Mouse (Mus musculus) CH12.LX (cell line): ENCODE measurements around the gene Mindy3. TPM values are rescaled to one million over a fixed set of nuclear protein-coding genes. Genes with fewer than 3 reads are reported as not detected.
A peak's percentile ranks its signal among the peaks of the same experiment; 100 is the strongest.

Experiments
- DNase-seq: peaks from one replicate; pipeline ENCODE4 v3.0.0-alpha.2; 2013; ENCODE audit errors: extremely low read depth
- H3K27ac ChIP-seq: 2 replicates; pipeline ENCODE4 v1.5.1; 2012; ENCODE audit warnings: low read depth, mild to moderate bottlenecking, control low read depth, moderate library complexity; ENCODE audit not compliant: insufficient read depth
- H3K27me3 ChIP-seq: replicated peaks from 2 replicates; pipeline ENCODE3; 2012; ENCODE audit warnings: inconsistent platforms
- H3K36me3 ChIP-seq, 2 experiments: replicated peaks in 1 of 2; 2 replicates each; pipeline versions ENCODE3 to v1.6.1; 2012; ENCODE audit warnings: inconsistent platforms in 1 of 2, low read length in 1 of 2, mild to moderate bottlenecking in 1 of 2, mixed read lengths in 1 of 2, moderate library complexity in 1 of 2; ENCODE audit not compliant: control insufficient read depth in 1 of 2, insufficient read depth in 1 of 2
- H3K4me1 ChIP-seq, 2 experiments: 2 replicates each; pipeline ENCODE4 v1.6.1; 2012; ENCODE audit warnings: inconsistent platforms in 1 of 2, moderate library complexity in 1 of 2; ENCODE audit not compliant: insufficient read depth in 2 of 2, control insufficient read depth in 1 of 2
- H3K4me2 ChIP-seq: 2 replicates; pipeline ENCODE4 v1.6.1; 2012; ENCODE audit warnings: low read depth, mild to moderate bottlenecking, control low read depth; ENCODE audit not compliant: poor library complexity, insufficient read depth, severe bottlenecking
- H3K4me3 ChIP-seq, 3 experiments: fragments of 150-350 bp in 1 of 3; sonication (generic) in 1 of 3; replicated peaks in 1 of 3; 2 replicates each; pipeline versions ENCODE3 to v1.5.1; 2011 to 2012; ENCODE audit warnings: low read depth in 2 of 3, low read length in 2 of 3, mild to moderate bottlenecking in 2 of 3, moderate library complexity in 2 of 3, control low read depth in 1 of 3, improper control_type of control experiment in 1 of 3, inconsistent platforms in 1 of 3, mixed read lengths in 1 of 3; ENCODE audit not compliant: poor library complexity in 1 of 3
- H3K79me2 ChIP-seq: replicated peaks from 2 replicates; pipeline ENCODE4 v1.6.1; 2012; ENCODE audit warnings: mild to moderate bottlenecking, moderate library complexity; ENCODE audit not compliant: control insufficient read depth, poor library complexity, insufficient read depth, severe bottlenecking; ENCODE audit errors: extremely low read depth
- H3K9ac ChIP-seq: 2 replicates; pipeline ENCODE4 v1.6.1; 2012; ENCODE audit warnings: low read depth, mild to moderate bottlenecking, control low read depth, moderate library complexity; ENCODE audit not compliant: insufficient read depth
- H3K9me3 ChIP-seq: replicated peaks from 2 replicates; pipeline ENCODE3; 2012; ENCODE audit warnings: low read length, inconsistent platforms, mixed read lengths
- CHD1 ChIP-seq: IDR thresholded peaks from 2 replicates; pipeline ENCODE4 v1.6.1; 2012; ENCODE audit warnings: low read depth, low read length, improper control_type of control experiment, inconsistent platforms
- ELF1 ChIP-seq: IDR thresholded peaks from 2 replicates; pipeline ENCODE4 v1.6.1; 2014; ENCODE audit warnings: low read depth, mild to moderate bottlenecking, inconsistent platforms, low read length, improper control_type of control experiment
- EP300 ChIP-seq: IDR thresholded peaks from 2 replicates; pipeline ENCODE4 v1.6.1; 2011; ENCODE audit warnings: low read length, improper control_type of control experiment
- ETS1 ChIP-seq: conservative IDR thresholded peaks from 2 replicates; pipeline ENCODE4 v1.6.1; 2012; ENCODE audit warnings: low read depth, mild to moderate bottlenecking, inconsistent platforms, low read length, improper control_type of control experiment, moderate library complexity
- GABPA ChIP-seq: IDR thresholded peaks from 2 replicates; pipeline ENCODE4 v1.6.1; 2012; ENCODE audit warnings: low read depth, low read length, improper control_type of control experiment, inconsistent platforms; ENCODE audit not compliant: insufficient replicate concordance
- HCFC1 ChIP-seq: IDR thresholded peaks from 2 replicates; pipeline ENCODE4 v1.6.1; 2012; ENCODE audit warnings: low read depth, mild to moderate bottlenecking, inconsistent platforms, low read length, improper control_type of control experiment
- IRF4 ChIP-seq: IDR thresholded peaks from 2 replicates; pipeline ENCODE4 v1.6.1; 2014; ENCODE audit warnings: low read depth, mild to moderate bottlenecking, inconsistent platforms, low read length, improper control_type of control experiment
- JUN ChIP-seq: IDR thresholded peaks from 2 replicates; pipeline ENCODE4 v1.6.1; 2011; ENCODE audit warnings: low read depth, mild to moderate bottlenecking, low read length, improper control_type of control experiment, moderate library complexity; ENCODE audit not compliant: insufficient read depth
- MAFK ChIP-seq: IDR thresholded peaks from 2 replicates; pipeline ENCODE4 v1.6.1; 2011; ENCODE audit warnings: low read length, improper control_type of control experiment; ENCODE audit not compliant: insufficient replicate concordance
- MAZ ChIP-seq: IDR thresholded peaks from 2 replicates; pipeline ENCODE4 v1.6.1; 2012; ENCODE audit warnings: low read depth, mild to moderate bottlenecking, inconsistent platforms, low read length, improper control_type of control experiment, moderate library complexity
- MXI1 ChIP-seq: IDR thresholded peaks from 2 replicates; pipeline ENCODE4 v1.6.1; 2011; ENCODE audit warnings: mild to moderate bottlenecking, low read depth, low read length, improper control_type of control experiment
- NELFE ChIP-seq: IDR thresholded peaks from 2 replicates; pipeline ENCODE4 v1.6.1; 2011; ENCODE audit warnings: low read depth, low read length, improper control_type of control experiment
- NRF1 ChIP-seq: IDR thresholded peaks from 2 replicates; pipeline ENCODE4 v1.6.1; 2014; ENCODE audit warnings: low read depth, mild to moderate bottlenecking, inconsistent platforms, low read length, improper control_type of control experiment, moderate library complexity
- RAD21 ChIP-seq: IDR thresholded peaks from 2 replicates; pipeline ENCODE4 v1.6.1; 2011; ENCODE audit warnings: low read depth, mild to moderate bottlenecking, low read length, improper control_type of control experiment, moderate library complexity
- RCOR1 ChIP-seq: conservative IDR thresholded peaks from 2 replicates; pipeline ENCODE4 v1.6.1; 2012; ENCODE audit warnings: low read depth, mild to moderate bottlenecking, inconsistent platforms, low read length, improper control_type of control experiment
- SMC3 ChIP-seq: IDR thresholded peaks from 2 replicates; pipeline ENCODE4 v1.6.1; 2011; ENCODE audit warnings: low read depth, low read length, improper control_type of control experiment
- TBP ChIP-seq: conservative IDR thresholded peaks from 2 replicates; pipeline ENCODE4 v1.6.1; 2011; ENCODE audit warnings: low read depth, low read length, improper control_type of control experiment
- USF1 ChIP-seq: IDR thresholded peaks from 2 replicates; pipeline ENCODE4 v1.6.1; 2014; ENCODE audit warnings: low read depth, mild to moderate bottlenecking, inconsistent platforms, low read length, improper control_type of control experiment
- ZKSCAN1 ChIP-seq: IDR thresholded peaks from 2 replicates; pipeline ENCODE4 v1.6.1; 2012; ENCODE audit warnings: low read depth, inconsistent platforms, low read length, improper control_type of control experiment, borderline replicate concordance
- ZMIZ1 ChIP-seq: IDR thresholded peaks from 2 replicates; pipeline ENCODE4 v1.6.1; 2012; ENCODE audit warnings: low read depth, mild to moderate bottlenecking, inconsistent platforms, low read length, improper control_type of control experiment
- ZNF384 ChIP-seq: IDR thresholded peaks from 2 replicates; pipeline ENCODE4 v1.6.1; 2012; ENCODE audit warnings: low read depth, low read length, improper control_type of control experiment, inconsistent platforms
- dilution Hi-C: fragments of 300-500 bp; cut with MboI; formaldehyde crosslinking; loops from 2 replicates; pipeline ENCODE4 v1.14.3; 2020; ENCODE audit warnings: low sequenced_read_pairs; ENCODE audit not compliant: extremely low pct_unique_long_range_greater_than_20kb, extremely low pct_ligation_motif_present
- in situ Hi-C: fragments of 300-500 bp; cut with MboI; formaldehyde crosslinking; loops from 3 replicates; pipeline ENCODE4 v1.14.3; 2019; ENCODE audit warnings: low sequenced_read_pairs, low pct_ligation_motif_present, low pct_unique_long_range_greater_than_20kb, mixed read lengths
- polyA plus RNA-seq: library from polyadenylated mRNA; unstranded; fragments of >175 nt; gene quantifications from 2 replicates; pipeline ENCODE4 v1.2.1, GENCODE M21; 2012; ENCODE audit warnings: low read depth; ENCODE audit not compliant: insufficient read length
- total RNA-seq, 2 experiments: library from RNA; depleted of rRNA; stranded (reverse); fragments of 300-350 nt in 1 of 2; fragments of >200 nt in 1 of 2; gene quantifications; 2 replicates each; pipeline ENCODE4 v1.2.3; 2012 to 2014

The Mindy3 gene
- total and polyA plus RNA-seq, 3 experiments: 20.7 to 43.7 (median 33.8) TPM

GRCm38 (mm10) chr2:12318036-12318435 is 101.2 kb downstream of the Mindy3 start:
- H3K4me2 ChIP-seq: no peak overlapping the region
- H3K27me3 ChIP-seq: no peaks in the 10 kb centered on the region
- in situ Hi-C loops (loop anchor here (25.0 kb wide), 1 partner anchor 306 kb away; no protein-coding TSS in a partner anchor), dilution Hi-C loops (no loop called here)
- H3K9me3 ChIP-seq: no peaks in the 10 kb centered on the region
- H3K4me1 ChIP-seq: peaks cover 0 to 35% of the 10 kb centered on the region in 2 experiments; a peak in 3 of 4 replicates
- no peak overlapping the region for H3K4me3 ChIP-seq
- no peaks in the 10 kb centered on the region for H3K79me2 ChIP-seq
- TF ChIP-seq ZKSCAN1: no peak
- TF ChIP-seq ELF1: no peak
- no peak for TF ChIP-seq HCFC1
- no peak for TF ChIP-seq SMC3
- no peak for TF ChIP-seq MAZ
- TF ChIP-seq RAD21: no peak
- TF ChIP-seq RCOR1: no peak
- TF ChIP-seq NRF1: no peak
- no peak for TF ChIP-seq ZNF384
- TF ChIP-seq MAFK: no peak
- TF ChIP-seq ETS1: no peak
- no peak for TF ChIP-seq IRF4
- no peak for TF ChIP-seq TBP
- TF ChIP-seq GABPA: no peak
- TF ChIP-seq CHD1: no peak
- no peak for TF ChIP-seq USF1
- no peak for TF ChIP-seq JUN
- TF ChIP-seq ZMIZ1: no peak
- TF ChIP-seq NELFE: no peak
- no peak for DNase-seq
- H3K36me3 ChIP-seq: no peaks in the 10 kb centered on the region
- no peak overlapping the region for H3K9ac ChIP-seq
- H3K27ac ChIP-seq: no peak overlapping the region

- H3K79me2 ChIP-seq: no peaks in the 10 kb centered on the region
- in situ Hi-C loops: loop anchor here (25.0 kb wide), 1 partner anchor 305 kb away; no protein-coding TSS in a partner anchor
- peak overlapping the region in 1 of 3 experiments; percentile 8 for H3K4me3 ChIP-seq
- H3K27me3 ChIP-seq: no peaks in the 10 kb centered on the region
- no peak overlapping the region for H3K27ac ChIP-seq
- H3K36me3 ChIP-seq: no peaks in the 10 kb centered on the region
- peak; percentile 89 for DNase-seq
- H3K9me3 ChIP-seq: no peaks in the 10 kb centered on the region
- TF ChIP-seq NRF1: 0 out of 2 replicates have a peak, but pooled peaks have one; percentile 16
- no peak for TF ChIP-seq MXI1
- peak; percentile 81 for TF ChIP-seq ELF1
- peak; percentile 55 for TF ChIP-seq EP300
- no peak for TF ChIP-seq ZMIZ1
- no peak overlapping the region for H3K9ac ChIP-seq
- H3K4me2 ChIP-seq: no peak overlapping the region
- peaks cover 0 to 35% of the 10 kb centered on the region in 2 experiments; a peak in 3 of 4 replicates for H3K4me1 ChIP-seq
- dilution Hi-C loops: no loop called here
These were observed 101.9 kb downstream of the Mindy3 start for GRCm38 (mm10) chr2:12317343-12317742.
